In the genomic region with DNA sequence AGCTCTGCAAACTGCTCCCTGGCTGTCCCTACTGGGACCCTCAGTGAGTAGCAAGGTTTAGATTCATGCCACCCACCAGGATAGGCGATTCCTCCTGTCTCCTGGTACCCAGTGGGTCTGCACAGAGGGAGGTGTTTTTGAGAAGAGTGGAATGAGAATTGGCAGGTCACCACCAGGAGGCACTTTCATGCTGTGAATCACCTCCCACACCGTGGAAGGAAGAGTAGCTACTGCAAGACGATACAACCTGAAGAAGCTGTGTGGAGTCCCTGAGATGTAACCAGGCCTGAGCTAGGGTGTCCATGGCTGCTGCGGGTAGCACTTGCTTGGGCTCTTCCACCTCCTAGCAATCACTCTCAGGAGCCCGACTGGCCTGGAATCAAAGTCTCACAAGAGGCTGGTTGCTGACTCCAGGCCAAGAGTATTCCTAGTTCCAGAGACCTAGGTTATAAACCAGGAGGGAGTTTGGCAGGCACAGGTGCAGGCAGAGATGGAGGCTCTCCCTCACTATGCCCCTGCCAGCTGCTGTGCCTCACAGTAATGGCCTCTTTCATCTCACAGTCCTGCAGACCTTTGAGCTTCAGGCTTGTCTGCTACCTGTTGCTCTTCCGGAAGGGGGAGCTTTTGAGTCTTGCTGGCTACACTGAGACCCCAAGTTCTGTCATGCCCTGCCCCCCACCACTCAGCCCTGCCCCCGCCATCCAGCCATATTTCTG, we compare ENCODE assay signal across 17 mouse cellular contexts. TPM values are rescaled to one million over a fixed set of nuclear protein-coding genes. Genes with fewer than 3 reads are reported as not detected.
DNase-seq lines count a peak whose midpoint lies in the region; ATAC-seq and TF ChIP-seq lines count a peak whose summit lies in the region.
"Had no signal": no experiment of that assay in that cellular context is flagged by ENCODE, and none has a peak within 500 bp of the region (broad histone marks: within the 10 kb centered on the region; RNA-seq: fewer than 3 reads in every experiment).

No protein-coding gene starts in this region.

- H3K36me3 ChIP-seq in forebrain, postnatal 0 days (ENCODE audit: insufficient read depth), result no peaks in the 10 kb centered on the region
- no peaks in the 10 kb centered on the region for H3K36me3 ChIP-seq in forebrain, embryonic 12.5 days (replicated peaks)
- no peaks in the 10 kb centered on the region for H3K36me3 ChIP-seq in liver, postnatal 0 days (replicated peaks; ENCODE audit: insufficient read depth, low read length)
- no peaks in the 10 kb centered on the region for H3K36me3 ChIP-seq in liver, embryonic 12.5 days
- no peaks in the 10 kb centered on the region for H3K36me3 ChIP-seq in CH12.LX (replicated peaks in 1 of 2; ENCODE audit: control insufficient read depth in 1 of 2, insufficient read depth in 1 of 2, low read length in 1 of 2)
- no peaks in the 10 kb centered on the region for H3K36me3 ChIP-seq in limb, embryonic 14.5 days (ENCODE audit: control insufficient read depth, insufficient read depth, low read length)
- H3K36me3 ChIP-seq: embryonic facial prominence, embryonic 12.5 days had no signal

- no peak for TF ChIP-seq POLR2A in CH12.LX (IDR thresholded peaks at IDR 0.05; ENCODE audit: low read depth, low read length)
- no peak for TF ChIP-seq POLR2A in limb, embryonic 14.5 days (IDR thresholded peaks at IDR 0.05; ENCODE audit: borderline replicate concordance, extremely low read depth, insufficient read depth, insufficient read length)

- H3K4me1 ChIP-seq in forebrain, postnatal 0 days (ENCODE audit: insufficient read depth), result no peaks in the 10 kb centered on the region
- no peaks in the 10 kb centered on the region for H3K4me1 ChIP-seq in forebrain, embryonic 12.5 days
- no peaks in the 10 kb centered on the region for H3K4me1 ChIP-seq in liver, postnatal 0 days (ENCODE audit: insufficient read depth)
- no peaks in the 10 kb centered on the region for H3K4me1 ChIP-seq in liver, embryonic 12.5 days
- H3K4me1 ChIP-seq in CH12.LX (ENCODE audit: control insufficient read depth in 1 of 2, insufficient read depth in 2 of 2), result no peaks in the 10 kb centered on the region
- H3K4me1 ChIP-seq in limb, embryonic 14.5 days (ENCODE audit: control insufficient read depth, insufficient read depth, low read length), result peaks cover 13% of the 10 kb centered on the region

- dilution Hi-C loops in CH12.LX (cut with MboI; ENCODE audit: extremely low pct_ligation_motif_present, extremely low pct_unique_long_range_greater_than_20kb, low sequenced_read_pairs), result no loop called here

- peak; percentile 26 for TF ChIP-seq CTCF in forebrain, postnatal 0 days (IDR thresholded peaks at IDR 0.05; ENCODE audit: low read depth)
- 0 out of 2 replicates have a peak, but pooled peaks have one; percentile 3 for TF ChIP-seq CTCF in liver, postnatal 0 days (IDR thresholded peaks at IDR 0.05; ENCODE audit: low read depth)
- TF ChIP-seq CTCF in CH12.LX (conservative IDR thresholded peaks at IDR 0.05 in 1 of 2, IDR thresholded peaks at IDR 0.05 in 1 of 2; ENCODE audit: low read depth in 2 of 2, low read length in 2 of 2), result peak in 1 of 2 experiments; percentile 48; a peak in 2 of 4 replicates

- no peak for TF ChIP-seq EP300 in liver, postnatal 0 days (IDR thresholded peaks at IDR 0.05; ENCODE audit: low read depth)
- TF ChIP-seq EP300 in CH12.LX (IDR thresholded peaks at IDR 0.05; ENCODE audit: low read length), result no peak

- ATAC-seq in forebrain, postnatal 0 days, result no peak
- no peak for ATAC-seq in forebrain, embryonic 12.5 days (ENCODE audit: low FRiP score)
- ATAC-seq in liver, postnatal 0 days, result no peak
- no peak for ATAC-seq in liver, embryonic 12.5 days
- ATAC-seq in limb, embryonic 14.5 days (ENCODE audit: low FRiP score, low read depth), result peak; percentile 24; the same call in 1 of the 2 replicates
- ATAC-seq: forebrain, embryonic 14.5 days had no signal

- H3K9me3 ChIP-seq in forebrain, postnatal 0 days (ENCODE audit: low read length), result no peaks in the 10 kb centered on the region
- no peaks in the 10 kb centered on the region for H3K9me3 ChIP-seq in forebrain, embryonic 12.5 days
- H3K9me3 ChIP-seq in liver, postnatal 0 days (ENCODE audit: low read length), result no peaks in the 10 kb centered on the region
- H3K9me3 ChIP-seq in liver, embryonic 12.5 days (replicated peaks), result no peaks in the 10 kb centered on the region
- H3K9me3 ChIP-seq in CH12.LX (replicated peaks; ENCODE audit: low read length), result no peaks in the 10 kb centered on the region
- H3K9me3 ChIP-seq in limb, embryonic 14.5 days (ENCODE audit: control insufficient read depth, low read length), result no peaks in the 10 kb centered on the region
- H3K9me3 ChIP-seq: embryonic facial prominence, embryonic 12.5 days had no signal

- in situ Hi-C loops in CH12.LX (cut with MboI; ENCODE audit: low pct_ligation_motif_present, low pct_unique_long_range_greater_than_20kb, low sequenced_read_pairs), result no loop called here

- H3K27ac ChIP-seq in forebrain, postnatal 0 days (ENCODE audit: low read depth, low read length), result no peak overlapping the region
- no peak overlapping the region for H3K27ac ChIP-seq in forebrain, embryonic 12.5 days
- no peak overlapping the region for H3K27ac ChIP-seq in liver, postnatal 0 days (ENCODE audit: low read depth)
- H3K27ac ChIP-seq in liver, embryonic 12.5 days, result no peak overlapping the region
- H3K27ac ChIP-seq in CH12.LX (ENCODE audit: insufficient read depth, low read depth), result no peak overlapping the region
- no peak overlapping the region for H3K27ac ChIP-seq in limb, embryonic 14.5 days (replicated peaks; ENCODE audit: low read depth, low read length)
- H3K27ac ChIP-seq: embryonic facial prominence, embryonic 12.5 days; layer of hippocampus, adult 2 months had no signal

- no peak for DNase-seq in forebrain, postnatal 0 days
- no peak for DNase-seq in liver, postnatal 0 days
- peak; percentile 5 for DNase-seq in CH12.LX (ENCODE audit: extremely low read depth)
- peak; percentile 14 for DNase-seq in limb, embryonic 14.5 days (ENCODE audit: low spot score)
- no peak for DNase-seq in natural killer cell, adult 2 months (ENCODE audit: low spot score in 2 of 2)
- no peak for DNase-seq in ovary, postnatal 10 days (ENCODE audit: low spot score)
- DNase-seq: adrenal gland, postnatal 10 days; gastrocnemius, postnatal 14 days; left cerebral cortex, postnatal 4 days; thymus, adult 2 months had no signal

- no peak overlapping the region for H3K4me3 ChIP-seq in forebrain, postnatal 0 days (ENCODE audit: low read depth, low read length)
- H3K4me3 ChIP-seq in forebrain, embryonic 12.5 days (replicated peaks), result no peak overlapping the region
- H3K4me3 ChIP-seq in liver, postnatal 0 days (ENCODE audit: low read depth, low read length), result no peak overlapping the region
- no peak overlapping the region for H3K4me3 ChIP-seq in liver, embryonic 12.5 days
- no peak overlapping the region for H3K4me3 ChIP-seq in CH12.LX (replicated peaks in 1 of 3; ENCODE audit: low read depth in 2 of 3, low read length in 2 of 3, poor library complexity in 1 of 3)
- H3K4me3 ChIP-seq in limb, embryonic 14.5 days (replicated peaks; ENCODE audit: low read length), result no peak overlapping the region
- H3K4me3 ChIP-seq: embryonic facial prominence, embryonic 12.5 days; layer of hippocampus, adult 2 months; myocyte had no signal

- peak; percentile 42 for TF ChIP-seq RAD21 in CH12.LX (IDR thresholded peaks at IDR 0.05; ENCODE audit: low read depth, low read length)

- no peak overlapping the region for H3K9ac ChIP-seq in forebrain, postnatal 0 days
- no peak overlapping the region for H3K9ac ChIP-seq in forebrain, embryonic 12.5 days
- no peak overlapping the region for H3K9ac ChIP-seq in liver, postnatal 0 days (replicated peaks)
- no peak overlapping the region for H3K9ac ChIP-seq in liver, embryonic 12.5 days
- no peak overlapping the region for H3K9ac ChIP-seq in CH12.LX (ENCODE audit: insufficient read depth, low read depth)
- H3K9ac ChIP-seq in limb, embryonic 14.5 days (ENCODE audit: low read depth, low read length, severe bottlenecking), result no peak overlapping the region
- H3K9ac ChIP-seq: embryonic facial prominence, embryonic 12.5 days had no signal

- H3K4me2 ChIP-seq in forebrain, postnatal 0 days (ENCODE audit: low read depth), result no peak overlapping the region
- no peak overlapping the region for H3K4me2 ChIP-seq in forebrain, embryonic 12.5 days
- no peak overlapping the region for H3K4me2 ChIP-seq in liver, postnatal 0 days (ENCODE audit: low read depth, low read length)
- H3K4me2 ChIP-seq in liver, embryonic 12.5 days, result no peak overlapping the region
- no peak overlapping the region for H3K4me2 ChIP-seq in CH12.LX (ENCODE audit: insufficient read depth, low read depth, poor library complexity, severe bottlenecking)
- H3K4me2 ChIP-seq in limb, embryonic 14.5 days (replicated peaks; ENCODE audit: low read depth, low read length, severe bottlenecking), result no peak overlapping the region
- H3K4me2 ChIP-seq: embryonic facial prominence, embryonic 12.5 days had no signal

- WGBS in forebrain, postnatal 0 days, result 44% methylated on average over 7 of the region's 7 CpGs
- WGBS in forebrain, embryonic 12.5 days, result 47% methylated on average over 7 of the region's 7 CpGs
- 36% methylated on average over 7 of the region's 7 CpGs for WGBS in liver, postnatal 0 days (ENCODE audit: insufficient replicate concordance)
- 41% methylated on average over 7 of the region's 7 CpGs for WGBS in liver, embryonic 12.5 days (ENCODE audit: insufficient replicate concordance)
- WGBS in limb, embryonic 14.5 days, result 28% methylated on average over 7 of the region's 7 CpGs

- H3K27me3 ChIP-seq in forebrain, postnatal 0 days (ENCODE audit: insufficient read depth, low read length), result no peaks in the 10 kb centered on the region
- no peaks in the 10 kb centered on the region; the same call in 1 of the 2 replicates for H3K27me3 ChIP-seq in forebrain, embryonic 12.5 days
- H3K27me3 ChIP-seq in liver, postnatal 0 days (ENCODE audit: insufficient read depth, low read length), result no peaks in the 10 kb centered on the region
- H3K27me3 ChIP-seq in liver, embryonic 12.5 days (replicated peaks), result peaks cover 7% of the 10 kb centered on the region; the same call in 1 of the 2 replicates
- peaks cover 89% of the 10 kb centered on the region for H3K27me3 ChIP-seq in CH12.LX (replicated peaks)
- no peaks in the 10 kb centered on the region for H3K27me3 ChIP-seq in limb, embryonic 14.5 days (ENCODE audit: control insufficient read depth, insufficient read depth, low read length)
- H3K27me3 ChIP-seq: embryonic facial prominence, embryonic 12.5 days had no signal

- H3K79me2 ChIP-seq in CH12.LX (replicated peaks; ENCODE audit: control insufficient read depth, extremely low read depth, insufficient read depth, poor library complexity, severe bottlenecking), result no peaks in the 10 kb centered on the region

RNA-seq across cellular contexts. Expression of a gene that starts 5.4 kb away (rescaled TPM):
- not detected in 2 replicates for total RNA-seq in forebrain, postnatal 0 days (2014; rRNA removed)
- not detected in 2 replicates for polyA plus RNA-seq in forebrain, postnatal 0 days (2015; fragmentation: Nextera tagmentation; extraction: Ambion mirVana)
- polyA plus RNA-seq in forebrain, embryonic 12.5 days (2016; fragmentation: Nextera tagmentation; extraction: Ambion mirVana), result not detected in 2 replicates
- polyA plus RNA-seq in liver, postnatal 0 days (2015; fragmentation: Nextera tagmentation; extraction: Ambion mirVana), result not detected in 2 replicates
- polyA plus RNA-seq in liver, embryonic 12.5 days (2016; fragmentation: Nextera tagmentation; extraction: Ambion mirVana), result not detected in 2 replicates
- total RNA-seq in CH12.LX (2012; rRNA removed), result not detected in 2 replicates
- not detected in 2 replicates for total RNA-seq in CH12.LX (2014; rRNA removed)
- not detected in 2 replicates for polyA plus RNA-seq in CH12.LX (2012; ENCODE audit: insufficient read length, low read depth)
- 0.92 and 1.8 TPM in 2 replicates for polyA plus RNA-seq in limb, embryonic 14.5 days (2012; rRNA removed)
- 4.8 and 8.1 TPM in 2 replicates for polyA plus RNA-seq in limb, embryonic 14.5 days (2014; fragmentation: Nextera tagmentation; extraction: Ambion mirVana)
- total RNA-seq: adrenal gland, postnatal 10 days; layer of hippocampus, adult 2 months; left cerebral cortex, postnatal 4 days had no signal
- polyA plus RNA-seq: forebrain, embryonic 14.5 days; heart, embryonic 16.5 days; myocyte had no signal

RNA-seq across cellular contexts. Expression of a gene that starts 12.4 kb away (rescaled TPM):
- total RNA-seq in forebrain, postnatal 0 days (2014; rRNA removed), result not detected in 2 replicates
- polyA plus RNA-seq in forebrain, postnatal 0 days (2015; fragmentation: Nextera tagmentation; extraction: Ambion mirVana), result not detected in 2 replicates
- polyA plus RNA-seq in forebrain, embryonic 12.5 days (2016; fragmentation: Nextera tagmentation; extraction: Ambion mirVana), result not detected in 2 replicates
- not detected in 2 replicates for polyA plus RNA-seq in liver, postnatal 0 days (2015; fragmentation: Nextera tagmentation; extraction: Ambion mirVana)
- polyA plus RNA-seq in liver, embryonic 12.5 days (2016; fragmentation: Nextera tagmentation; extraction: Ambion mirVana), result not detected in 2 replicates
- total RNA-seq in CH12.LX (2012; rRNA removed) (not detected in 2 replicates), CH12.LX (2014; rRNA removed) (not detected in 2 replicates)
- polyA plus RNA-seq in CH12.LX (2012; ENCODE audit: insufficient read length, low read depth), result not detected in 2 replicates
- not detected in 2 replicates for polyA plus RNA-seq in limb, embryonic 14.5 days (2012; rRNA removed)
- not detected in 2 replicates for polyA plus RNA-seq in limb, embryonic 14.5 days (2014; fragmentation: Nextera tagmentation; extraction: Ambion mirVana)
- total RNA-seq: adrenal gland, postnatal 10 days; gastrocnemius, postnatal 14 days; layer of hippocampus, adult 2 months; left cerebral cortex, postnatal 4 days had no signal
- polyA plus RNA-seq: embryonic facial prominence, embryonic 12.5 days; forebrain, embryonic 14.5 days; heart, embryonic 16.5 days; myocyte had no signal

RNA-seq across cellular contexts. Expression of a gene that starts 21.0 kb away (rescaled TPM):
- total RNA-seq in forebrain, postnatal 0 days (2014; rRNA removed), result not detected in 2 replicates
- polyA plus RNA-seq in forebrain, postnatal 0 days (2015; fragmentation: Nextera tagmentation; extraction: Ambion mirVana), result not detected in 2 replicates
- polyA plus RNA-seq in forebrain, embryonic 12.5 days (2016; fragmentation: Nextera tagmentation; extraction: Ambion mirVana), result not detected in 2 replicates
- polyA plus RNA-seq in liver, postnatal 0 days (2015; fragmentation: Nextera tagmentation; extraction: Ambion mirVana), result not detected in 2 replicates
- polyA plus RNA-seq in liver, embryonic 12.5 days (2016; fragmentation: Nextera tagmentation; extraction: Ambion mirVana), result not detected in 2 replicates
- total RNA-seq in CH12.LX (2012; rRNA removed), result not detected in 2 replicates
- not detected in 2 replicates for total RNA-seq in CH12.LX (2014; rRNA removed)
- polyA plus RNA-seq in CH12.LX (2012; ENCODE audit: insufficient read length, low read depth), result not detected in 2 replicates
- polyA plus RNA-seq in limb, embryonic 14.5 days (2012; rRNA removed), result 0.22 and 0.23 TPM in 2 replicates
- 0.30 and 0.45 TPM in 2 replicates for polyA plus RNA-seq in limb, embryonic 14.5 days (2014; fragmentation: Nextera tagmentation; extraction: Ambion mirVana)
- total RNA-seq: adrenal gland, postnatal 10 days; gastrocnemius, postnatal 14 days; layer of hippocampus, adult 2 months; left cerebral cortex, postnatal 4 days had no signal
- polyA plus RNA-seq: embryonic facial prominence, embryonic 12.5 days; forebrain, embryonic 14.5 days; heart, embryonic 16.5 days; myocyte had no signal

RNA-seq across cellular contexts. Expression of a gene that starts 24.7 kb away (rescaled TPM):
- total RNA-seq in forebrain, postnatal 0 days (2014; rRNA removed), result 0.29 TPM in 1 of 2 replicates, not detected in the other
- 0.10 and 0.29 TPM in 2 replicates for polyA plus RNA-seq in forebrain, postnatal 0 days (2015; fragmentation: Nextera tagmentation; extraction: Ambion mirVana)
- 0.11 and 0.22 TPM in 2 replicates for polyA plus RNA-seq in forebrain, embryonic 12.5 days (2016; fragmentation: Nextera tagmentation; extraction: Ambion mirVana)
- polyA plus RNA-seq in liver, postnatal 0 days (2015; fragmentation: Nextera tagmentation; extraction: Ambion mirVana), result not detected in 2 replicates
- not detected in 2 replicates for polyA plus RNA-seq in liver, embryonic 12.5 days (2016; fragmentation: Nextera tagmentation; extraction: Ambion mirVana)
- not detected in 2 replicates for total RNA-seq in CH12.LX (2012; rRNA removed)
- total RNA-seq in CH12.LX (2014; rRNA removed), result not detected in 2 replicates
- polyA plus RNA-seq in CH12.LX (2012; ENCODE audit: insufficient read length, low read depth), result not detected in 2 replicates
- polyA plus RNA-seq in limb, embryonic 14.5 days (2012; rRNA removed), result 0.06 and 0.08 TPM in 2 replicates
- 0.07 and 0.10 TPM in 2 replicates for polyA plus RNA-seq in limb, embryonic 14.5 days (2014; fragmentation: Nextera tagmentation; extraction: Ambion mirVana)
- total RNA-seq: gastrocnemius, postnatal 14 days; layer of hippocampus, adult 2 months; left cerebral cortex, postnatal 4 days had no signal
- polyA plus RNA-seq: heart, embryonic 16.5 days; myocyte had no signal

RNA-seq across cellular contexts. Expression of a gene that starts 35.7 kb away (rescaled TPM):
- 0.10 and 0.15 TPM in 2 replicates for total RNA-seq in forebrain, postnatal 0 days (2014; rRNA removed)
- 0.05 and 0.19 TPM in 2 replicates for polyA plus RNA-seq in forebrain, postnatal 0 days (2015; fragmentation: Nextera tagmentation; extraction: Ambion mirVana)
- polyA plus RNA-seq in forebrain, embryonic 12.5 days (2016; fragmentation: Nextera tagmentation; extraction: Ambion mirVana), result 0.09 and 0.12 TPM in 2 replicates
- not detected in 2 replicates for polyA plus RNA-seq in liver, postnatal 0 days (2015; fragmentation: Nextera tagmentation; extraction: Ambion mirVana)
- not detected in 2 replicates for polyA plus RNA-seq in liver, embryonic 12.5 days (2016; fragmentation: Nextera tagmentation; extraction: Ambion mirVana)
- total RNA-seq in CH12.LX (2012; rRNA removed) (not detected in 2 replicates), CH12.LX (2014; rRNA removed) (not detected in 2 replicates)
- not detected in 2 replicates for polyA plus RNA-seq in CH12.LX (2012; ENCODE audit: insufficient read length, low read depth)
- polyA plus RNA-seq in limb, embryonic 14.5 days (2012; rRNA removed), result 0.52 and 0.70 TPM in 2 replicates
- 0.93 and 0.96 TPM in 2 replicates for polyA plus RNA-seq in limb, embryonic 14.5 days (2014; fragmentation: Nextera tagmentation; extraction: Ambion mirVana)
- total RNA-seq: adrenal gland, postnatal 10 days; gastrocnemius, postnatal 14 days; layer of hippocampus, adult 2 months; left cerebral cortex, postnatal 4 days had no signal
- polyA plus RNA-seq: forebrain, embryonic 14.5 days; myocyte had no signal

Comparison
In these comparisons a context has a peak if more than half of its experiments do, and no peak if none do; other contexts are left out.
1. DNase-seq: peak in CH12.LX (single experiment) and limb, embryonic 14.5 days (single experiment); none in forebrain, postnatal 0 days (single experiment), liver, postnatal 0 days (single experiment), natural killer cell, adult 2 months (0 of 2) and ovary, postnatal 10 days (single experiment).